Mouse (Mus musculus) gastrocnemius, postnatal 10 days (tissue): ENCODE measurements around the gene Gm5799. TPM values are rescaled to one million over a fixed set of nuclear protein-coding genes. Genes with fewer than 3 reads are reported as not detected.
"Not testable (repeated sequence)": the region's sequence is repeated elsewhere in the genome, so short reads cannot be mapped to it uniquely, and the experiment has no call there.

Source experiments
- DNase-seq: peaks from one replicate; pipeline ENCODE4 v3.0.0; 2021; ENCODE audit warnings: mixed read lengths
- long read RNA-seq, 2 experiments: library from polyadenylated mRNA; stranded (forward); transcript quantifications; one replicate each; pipeline ENCODE4 v2.0.0; 2021
- total RNA-seq, 2 experiments: library from RNA; stranded (reverse); gene quantifications; 2 replicates each; pipeline ENCODE4 v1.2.3; 2021

Gene Gm5799
- total RNA-seq = not detected
- long read RNA-seq, experiment 1 = 0 reads
- long read RNA-seq, experiment 2 = 0 reads

GRCm38 (mm10) chr14:43543276-43543675, at the start of gene Gm5799:
Gene Gm5799, plus strand, starts transcription at chr14:43543576.
- not testable (repeated sequence) for DNase-seq

- not testable (repeated sequence) for DNase-seq
Measured at GRCm38 (mm10) chr14:43531052-43532010, 12.0 kb upstream of the Gm5799 start.

- not testable (repeated sequence) for DNase-seq
Measured at GRCm38 (mm10) chr14:43532011-43532383, 11.4 kb upstream of the Gm5799 start.

GRCm38 (mm10) chr14:43532387-43532786, 11.0 kb upstream of the Gm5799 start:
- peak; percentile 20 for DNase-seq

GRCm38 (mm10) chr14:43538144-43538543, 5.2 kb upstream of the Gm5799 start:
- DNase-seq = peak; percentile 11

- DNase-seq = not testable (repeated sequence)
Measured at GRCm38 (mm10) chr14:43546281-43546680, 2.9 kb downstream of the Gm5799 start.

GRCm38 (mm10) chr14:43552271-43552670, 8.9 kb downstream of the Gm5799 start:
- not testable (repeated sequence) for DNase-seq

- DNase-seq = peak; percentile 3
Measured at GRCm38 (mm10) chr14:43577969-43578368, 34.6 kb downstream of the Gm5799 start.

- DNase-seq = not testable (repeated sequence)
Measured at GRCm38 (mm10) chr14:43579046-43579445, 35.7 kb downstream of the Gm5799 start, which contains the start of gene Gm17654. Gene Gm17654, minus strand, starts transcription at chr14:43579146.

Other genes with a start within 250 kb of the Gm5799 start
- not detected for gene Gm8127, start 249.7 kb upstream of the Gm5799 start, total RNA-seq
- not detected for gene 1700001F09Rik, start 195.8 kb upstream of the Gm5799 start, total RNA-seq
- not detected for gene Gm8138, start 127.2 kb upstream of the Gm5799 start, total RNA-seq
- not detected for gene Gm17654, start 35.6 kb downstream of the Gm5799 start, total RNA-seq
- gene Gm10375, start 64.4 kb downstream of the Gm5799 start, total RNA-seq = not detected
- gene Gm8165, start 133.6 kb downstream of the Gm5799 start, total RNA-seq = not detected
- 1 to 10 TPM in 1 of 2 experiments, under 1 TPM in 1; 0.29 to 1.2 TPM for gene Gm7324, start 154.3 kb downstream of the Gm5799 start, total RNA-seq
- not detected for gene Gm16506, start 183.9 kb downstream of the Gm5799 start, total RNA-seq
- gene Gm6526, start 204.3 kb downstream of the Gm5799 start, total RNA-seq = not detected
- not detected for gene Gm8180, start 241.2 kb downstream of the Gm5799 start, total RNA-seq